Mouse (Mus musculus) embryo, embryonic 10.5 days (tissue): Measurements from ENCODE around the gene Zbtb22.
A peak's percentile ranks its signal among the peaks of the same experiment; 100 is the strongest.
"Not testable (repeated sequence)": the region's sequence is repeated elsewhere in the genome, so short reads cannot be mapped to it uniquely, and the experiment has no call there.

ENCODE experiments used
- DNase-seq: peaks from one replicate; pipeline ENCODE4 v3.0.0-alpha.2; 2015; ENCODE audit warnings: low spot score

The Zbtb22 gene

GRCm38 (mm10) chr17:33915671-33916250 is at the start of gene Zbtb22, which contains the start of gene Tapbp:
TSS of gene Zbtb22 (plus strand) at chr17:33915904.
TSS of gene Tapbp (plus strand) at chr17:33915899.
- peak; percentile 99 for DNase-seq

- DNase-seq, result not testable (repeated sequence)
Observed at GRCm38 (mm10) chr17:33873537-33873936, 42.2 kb upstream of the Zbtb22 start, which contains the start of gene Gm7029. TSS of gene Gm7029 (plus strand) at chr17:33873837.

GRCm38 (mm10) chr17:33874411-33874810 is 41.3 kb upstream of the Zbtb22 start:
- DNase-seq, result no peak

- peak; percentile 42 for DNase-seq
Observed at GRCm38 (mm10) chr17:33875797-33876196, 39.9 kb upstream of the Zbtb22 start.

- not testable (repeated sequence) for DNase-seq
Observed at GRCm38 (mm10) chr17:33884320-33884719, 31.4 kb upstream of the Zbtb22 start.

- DNase-seq, result not testable (repeated sequence)
Observed at GRCm38 (mm10) chr17:33887802-33888201, 27.9 kb upstream of the Zbtb22 start.

GRCm38 (mm10) chr17:33888230-33888629 is 27.5 kb upstream of the Zbtb22 start:
- not testable (repeated sequence) for DNase-seq

GRCm38 (mm10) chr17:33889941-33890532 is 25.7 kb upstream of the Zbtb22 start:
- DNase-seq, result peak; percentile 31

GRCm38 (mm10) chr17:33890533-33891059 is 25.1 kb upstream of the Zbtb22 start, which contains the start of gene Kifc1:
TSS of gene Kifc1 (minus strand) at chr17:33890661.
- peak; percentile 100 for DNase-seq

GRCm38 (mm10) chr17:33891357-33891756 is 24.3 kb upstream of the Zbtb22 start:
- DNase-seq, result no peak

GRCm38 (mm10) chr17:33891892-33892291 is 23.8 kb upstream of the Zbtb22 start:
- not testable (repeated sequence) for DNase-seq

GRCm38 (mm10) chr17:33892429-33892828 is 23.3 kb upstream of the Zbtb22 start:
- no peak for DNase-seq

- DNase-seq, result not testable (repeated sequence)
Observed at GRCm38 (mm10) chr17:33893011-33893410, 22.7 kb upstream of the Zbtb22 start.

- DNase-seq, result peak; percentile 89
Observed at GRCm38 (mm10) chr17:33897114-33897794, 18.4 kb upstream of the Zbtb22 start.

- DNase-seq, result not testable (repeated sequence)
Observed at GRCm38 (mm10) chr17:33898193-33898592, 17.5 kb upstream of the Zbtb22 start.

- DNase-seq, result no peak
Observed at GRCm38 (mm10) chr17:33899642-33900041, 16.1 kb upstream of the Zbtb22 start.

- no peak for DNase-seq
Observed at GRCm38 (mm10) chr17:33900281-33900988, 15.3 kb upstream of the Zbtb22 start.

- no peak for DNase-seq
Observed at GRCm38 (mm10) chr17:33900989-33901314, 14.8 kb upstream of the Zbtb22 start.

GRCm38 (mm10) chr17:33901653-33902052 is 14.1 kb upstream of the Zbtb22 start:
- DNase-seq, result no peak

GRCm38 (mm10) chr17:33902079-33902478 is 13.6 kb upstream of the Zbtb22 start:
- no peak for DNase-seq

- no peak for DNase-seq
Observed at GRCm38 (mm10) chr17:33902491-33902890, 13.2 kb upstream of the Zbtb22 start.
